Mouse (Mus musculus): ENCODE measurements around the gene Acp5. TPM values are rescaled to one million over a fixed set of nuclear protein-coding genes. Genes with fewer than 3 reads are reported as not detected.
"Not testable (repeated sequence)": the region's sequence is repeated elsewhere in the genome, so short reads cannot be mapped to it uniquely, and the experiment has no call there.

The Acp5 gene
- polyA plus RNA-seq, 1 experiment from 2014 or later, result 14.3 TPM

GRCm38 (mm10) chr9:22150249-22150693 lies 14.8 kb upstream of the Acp5 start:
- 87% methylated on average over 7 of the region's 7 CpGs for WGBS
- not testable (repeated sequence) for DNase-seq (ENCODE audit: low spot score); H3K9me3 ChIP-seq (replicated peaks; ENCODE audit: control insufficient read depth, low read length); H3K4me3 ChIP-seq (ENCODE audit: low read depth, low read length); H3K36me3 ChIP-seq (replicated peaks; ENCODE audit: control insufficient read depth, insufficient read depth, low read depth, low read length); H3K27me3 ChIP-seq (ENCODE audit: control insufficient read depth, insufficient read depth, low read length); H3K4me1 ChIP-seq (ENCODE audit: control insufficient read depth, insufficient read depth, low read length); H3K4me2 ChIP-seq (ENCODE audit: low read depth, low read length); H3K9ac ChIP-seq (replicated peaks; ENCODE audit: low read length); H3K27ac ChIP-seq (replicated peaks; ENCODE audit: low read depth, low read length); ATAC-seq (replicated peaks; ENCODE audit: insufficient number of reproducible peaks, low FRiP score, low TSS enrichment, low read depth)

GRCm38 (mm10) chr9:22149426-22150248 lies 14.1 kb upstream of the Acp5 start:
- Histone ChIP-seq H3K4me1 (ENCODE audit: control insufficient read depth, insufficient read depth, low read length) (no peaks in the 10 kb centered on the region), H3K9ac (replicated peaks; ENCODE audit: low read length) (no peak overlapping the region), H3K4me3 (ENCODE audit: low read depth, low read length) (no peak overlapping the region), H3K9me3 (replicated peaks; ENCODE audit: control insufficient read depth, low read length) (no peaks in the 10 kb centered on the region), H3K27me3 (ENCODE audit: control insufficient read depth, insufficient read depth, low read length) (no peaks in the 10 kb centered on the region), H3K4me2 (ENCODE audit: low read depth, low read length) (no peak overlapping the region), H3K27ac (replicated peaks; ENCODE audit: low read depth, low read length) (no peak overlapping the region), H3K36me3 (replicated peaks; ENCODE audit: control insufficient read depth, insufficient read depth, low read depth, low read length) (no peaks in the 10 kb centered on the region)
- no peak for ATAC-seq (replicated peaks; ENCODE audit: insufficient number of reproducible peaks, low FRiP score, low TSS enrichment, low read depth)
- DNase-seq (ENCODE audit: low spot score), result no peak
- 77% methylated on average over 20 of the region's 20 CpGs for WGBS

- DNase-seq (ENCODE audit: low spot score) (no peak), ATAC-seq (replicated peaks; ENCODE audit: insufficient number of reproducible peaks, low FRiP score, low TSS enrichment, low read depth) (no peak)
- WGBS, result 89% methylated on average over 6 of the region's 8 CpGs
Observed at GRCm38 (mm10) chr9:22144304-22144965, 8.9 kb upstream of the Acp5 start.

GRCm38 (mm10) chr9:22143108-22144037 lies 7.9 kb upstream of the Acp5 start:
- H3K9ac ChIP-seq (replicated peaks; ENCODE audit: low read length), result no peak overlapping the region
- 57% methylated on average over 17 of the region's 17 CpGs for WGBS
- ATAC-seq (replicated peaks; ENCODE audit: insufficient number of reproducible peaks, low FRiP score, low TSS enrichment, low read depth) (peak; percentile 59; the same call in 1 of the 2 replicates), DNase-seq (ENCODE audit: low spot score) (peak; percentile 93)
- no peak overlapping the region for H3K27ac ChIP-seq (replicated peaks; ENCODE audit: low read depth, low read length)
- H3K27me3 ChIP-seq (ENCODE audit: control insufficient read depth, insufficient read depth, low read length), result no peaks in the 10 kb centered on the region
- no peaks in the 10 kb centered on the region for H3K4me1 ChIP-seq (ENCODE audit: control insufficient read depth, insufficient read depth, low read length)
- no peak overlapping the region for H3K4me3 ChIP-seq (ENCODE audit: low read depth, low read length)
- no peak overlapping the region for H3K4me2 ChIP-seq (ENCODE audit: low read depth, low read length)
- no peaks in the 10 kb centered on the region for H3K9me3 ChIP-seq (replicated peaks; ENCODE audit: control insufficient read depth, low read length)
- H3K36me3 ChIP-seq (replicated peaks; ENCODE audit: control insufficient read depth, insufficient read depth, low read depth, low read length), result no peaks in the 10 kb centered on the region

More at GRCm38 (mm10) chr9:22144304-22144965, 8.9 kb upstream of the Acp5 start:
- Histone ChIP-seq H3K9me3 (replicated peaks; ENCODE audit: control insufficient read depth, low read length) (no peaks in the 10 kb centered on the region), H3K27me3 (ENCODE audit: control insufficient read depth, insufficient read depth, low read length) (no peaks in the 10 kb centered on the region), H3K4me2 (ENCODE audit: low read depth, low read length) (no peak overlapping the region), H3K9ac (replicated peaks; ENCODE audit: low read length) (no peak overlapping the region), H3K27ac (replicated peaks; ENCODE audit: low read depth, low read length) (no peak overlapping the region), H3K4me3 (ENCODE audit: low read depth, low read length) (no peak overlapping the region), H3K4me1 (ENCODE audit: control insufficient read depth, insufficient read depth, low read length) (no peaks in the 10 kb centered on the region), H3K36me3 (replicated peaks; ENCODE audit: control insufficient read depth, insufficient read depth, low read depth, low read length) (no peaks in the 10 kb centered on the region)

- Histone ChIP-seq H3K9me3 (replicated peaks; ENCODE audit: control insufficient read depth, low read length) (no peaks in the 10 kb centered on the region), H3K36me3 (replicated peaks; ENCODE audit: control insufficient read depth, insufficient read depth, low read depth, low read length) (no peaks in the 10 kb centered on the region), H3K9ac (replicated peaks; ENCODE audit: low read length) (no peak overlapping the region), H3K27ac (replicated peaks; ENCODE audit: low read depth, low read length) (no peak overlapping the region), H3K27me3 (ENCODE audit: control insufficient read depth, insufficient read depth, low read length) (0 out of 2 replicates have a peak, but pooled peaks cover 2% of the 10 kb centered on the region), H3K4me1 (ENCODE audit: control insufficient read depth, insufficient read depth, low read length) (no peaks in the 10 kb centered on the region), H3K4me2 (ENCODE audit: low read depth, low read length) (no peak overlapping the region), H3K4me3 (ENCODE audit: low read depth, low read length) (no peak overlapping the region)
- ATAC-seq (replicated peaks; ENCODE audit: insufficient number of reproducible peaks, low FRiP score, low TSS enrichment, low read depth) (no peak), DNase-seq (ENCODE audit: low spot score) (no peak)
- WGBS, result 87% methylated on average over 5 of the region's 5 CpGs
Observed at GRCm38 (mm10) chr9:22139746-22140145, 4.2 kb upstream of the Acp5 start.

- Histone ChIP-seq H3K9ac (replicated peaks; ENCODE audit: low read length) (no peak overlapping the region), H3K4me2 (ENCODE audit: low read depth, low read length) (no peak overlapping the region), H3K4me1 (ENCODE audit: control insufficient read depth, insufficient read depth, low read length) (no peaks in the 10 kb centered on the region), H3K27me3 (ENCODE audit: control insufficient read depth, insufficient read depth, low read length) (0 out of 2 replicates have a peak, but pooled peaks cover 2% of the 10 kb centered on the region), H3K36me3 (replicated peaks; ENCODE audit: control insufficient read depth, insufficient read depth, low read depth, low read length) (no peaks in the 10 kb centered on the region), H3K27ac (replicated peaks; ENCODE audit: low read depth, low read length) (no peak overlapping the region), H3K4me3 (ENCODE audit: low read depth, low read length) (no peak overlapping the region), H3K9me3 (replicated peaks; ENCODE audit: control insufficient read depth, low read length) (no peaks in the 10 kb centered on the region)
- ATAC-seq (replicated peaks; ENCODE audit: insufficient number of reproducible peaks, low FRiP score, low TSS enrichment, low read depth), result no peak
- WGBS, result 24% methylated on average over 2 of the region's 2 CpGs
- DNase-seq (ENCODE audit: low spot score), result peak; percentile 39
Observed at GRCm38 (mm10) chr9:22138480-22138879, 3.0 kb upstream of the Acp5 start.

- no peak overlapping the region for H3K4me3 ChIP-seq (ENCODE audit: low read depth, low read length)
- no peak overlapping the region for H3K4me2 ChIP-seq (ENCODE audit: low read depth, low read length)
- no peak for ATAC-seq (replicated peaks; ENCODE audit: insufficient number of reproducible peaks, low FRiP score, low TSS enrichment, low read depth)
- WGBS, result 11% methylated on average over 23 of the region's 23 CpGs
- H3K27ac ChIP-seq (replicated peaks; ENCODE audit: low read depth, low read length), result no peak overlapping the region
- H3K9me3 ChIP-seq (replicated peaks; ENCODE audit: control insufficient read depth, low read length), result no peaks in the 10 kb centered on the region
- H3K4me1 ChIP-seq (ENCODE audit: control insufficient read depth, insufficient read depth, low read length), result no peaks in the 10 kb centered on the region
- H3K36me3 ChIP-seq (replicated peaks; ENCODE audit: control insufficient read depth, insufficient read depth, low read depth, low read length), result no peaks in the 10 kb centered on the region
- no peak overlapping the region for H3K9ac ChIP-seq (replicated peaks; ENCODE audit: low read length)
- H3K27me3 ChIP-seq (ENCODE audit: control insufficient read depth, insufficient read depth, low read length), result peaks cover 2% of the 10 kb centered on the region; the same call in 1 of the 2 replicates
- DNase-seq (ENCODE audit: low spot score), result peak; percentile 33
Observed at GRCm38 (mm10) chr9:22136765-22137547, 1.4 kb upstream of the Acp5 start.
